Mouse (Mus musculus): ENCODE measurements at regions not wholly inside any gene's neighbourhood (a gene's known extent, or its start where the extent isn't known, plus 50 kb on each side); places are given as distances from the start of the nearest gene placed in this dataset.

DNA sequence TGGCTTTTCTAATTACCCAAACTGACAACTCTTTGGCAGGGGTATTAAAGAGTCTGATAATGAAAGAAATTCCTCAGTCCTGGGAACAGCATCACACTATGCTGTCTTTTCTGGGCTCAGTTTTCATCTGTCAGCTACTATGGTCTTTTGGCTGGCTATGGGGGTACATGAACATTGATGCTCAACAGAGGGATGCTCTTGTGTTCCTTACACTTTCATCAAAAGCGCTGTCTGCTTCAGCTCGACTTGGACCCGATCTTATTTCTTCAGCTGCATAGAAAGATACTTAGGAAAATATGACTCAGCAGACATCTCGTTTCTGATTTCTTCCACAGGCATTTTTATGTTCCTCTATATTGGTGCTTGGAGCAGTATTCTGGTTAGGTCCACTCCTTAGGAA, 292.1 kb upstream of the Rasgrp1 start:
- TF ChIP-seq CTCF (IDR thresholded peaks at IDR 0.05; ENCODE audit: low read depth, low read length) (no peak), POLR2A (IDR thresholded peaks at IDR 0.05; ENCODE audit: extremely low read depth, insufficient read depth, low read length) (no peak)

Data from liver, adult 2 months (tissue).